Mouse (Mus musculus) heart, postnatal 14 days (tissue): ENCODE measurements around the gene Rin2. TPM values are rescaled to one million over a fixed set of nuclear protein-coding genes. Genes with fewer than 3 reads are reported as not detected.
A peak's percentile ranks its signal among the peaks of the same experiment; 100 is the strongest.

Experiments used
- DNase-seq, 2 experiments: peaks; one replicate each; pipeline ENCODE4 v3.0.0; 2021 to 2022
- intact Hi-C: fragments of 180-260 bp; cut with DNase I; formaldehyde crosslinking; loops from one replicate; pipeline ENCODE4 v1.15.1; 2025
- total RNA-seq, 2 experiments: library from RNA; stranded (reverse); gene quantifications; 2 replicates each; pipeline ENCODE4 v1.2.3; 2021

Rin2 gene
- total RNA-seq, 2 experiments from 2014 or later: 18.3 to 22.6 TPM

DNA sequence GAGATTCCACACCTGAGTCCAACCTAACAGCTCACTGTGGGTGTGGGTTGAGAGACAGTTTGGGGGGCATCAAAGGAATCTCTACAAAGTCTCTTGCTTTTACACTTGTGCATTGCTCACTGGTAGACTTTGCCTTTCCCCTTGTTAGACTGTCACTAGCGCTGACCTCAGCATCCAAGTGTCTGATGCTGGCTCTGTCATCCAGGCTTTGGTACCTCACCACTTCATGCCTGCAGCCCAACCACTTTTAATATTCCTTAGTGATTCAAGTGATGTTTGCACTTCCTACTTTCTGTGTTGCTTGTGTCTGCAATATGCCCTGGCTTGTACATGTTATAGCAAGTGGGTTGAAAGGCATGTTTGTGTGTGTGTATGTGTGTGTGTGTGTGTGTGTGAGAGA is 109.9 kb downstream of the Rin2 start:
- intact Hi-C loops: loop anchor here (5.0 kb wide), 1 partner anchor 33 kb away; no protein-coding TSS in a partner anchor

DNA sequence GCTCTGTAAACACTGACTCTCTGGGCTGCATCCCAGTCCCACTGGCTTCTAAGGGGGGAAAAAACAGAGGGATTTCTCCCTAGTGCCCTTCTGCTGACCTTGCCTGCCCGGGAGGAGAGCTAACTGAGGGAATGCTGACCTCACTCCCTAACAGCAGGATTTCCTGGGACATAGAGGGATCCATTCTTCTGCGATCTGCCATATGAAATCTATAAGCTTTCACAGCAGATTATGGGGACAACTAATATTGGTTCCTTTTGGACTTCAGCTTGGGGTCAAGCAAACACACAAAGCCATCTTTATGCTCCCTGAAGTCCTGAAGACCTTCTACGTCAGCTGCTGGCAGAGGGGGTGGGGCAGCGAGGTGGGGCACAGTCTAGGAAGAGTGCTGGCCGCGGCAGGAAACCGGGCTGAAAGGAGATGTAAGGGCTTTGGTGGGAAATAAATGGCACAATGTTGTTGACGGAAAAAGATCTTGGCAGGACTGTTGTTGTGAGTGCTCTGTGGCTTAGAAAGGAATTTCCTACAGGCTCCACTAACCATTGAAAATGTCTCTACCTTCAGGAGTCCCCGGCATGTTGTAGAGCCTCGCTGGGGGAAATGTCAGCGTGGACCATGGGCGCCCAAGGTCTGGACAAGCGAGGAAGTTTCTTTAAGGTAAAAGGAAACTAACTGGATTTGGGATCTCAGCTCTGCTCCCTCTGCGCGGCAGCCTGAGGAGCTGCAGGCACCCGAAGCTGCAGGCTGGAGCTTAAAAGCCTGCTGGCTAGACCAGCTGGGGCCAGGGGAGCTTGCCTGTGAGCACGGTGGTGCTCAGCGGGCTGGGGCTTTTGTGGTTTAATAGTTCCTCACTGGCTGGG is 111.0 kb downstream of the Rin2 start:
- peak; percentile 48 to 62 for DNase-seq
- intact Hi-C loops: loop anchor here (5.0 kb wide), 1 partner anchor 34 kb away; no protein-coding TSS in a partner anchor

More for the DNA sequence above, 109.9 kb downstream of the Rin2 start:
- DNase-seq: peak in 1 of 2 experiments; percentile 23

DNA sequence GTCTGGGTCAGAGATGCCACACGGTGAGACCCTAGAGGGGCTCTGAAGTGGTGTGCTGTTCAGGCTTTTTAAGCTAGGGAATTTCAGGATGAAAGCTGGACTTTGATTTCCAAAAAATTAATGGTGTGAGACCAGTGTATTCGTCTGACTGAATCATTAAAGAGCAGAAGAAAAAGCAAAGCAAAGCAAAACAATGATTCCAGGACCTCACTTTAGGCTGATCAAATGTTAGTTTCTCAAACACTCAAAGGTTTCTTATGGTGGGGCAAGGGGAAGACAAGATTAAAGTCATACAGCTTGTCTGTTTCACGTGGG is 111.6 kb downstream of the Rin2 start:
- DNase-seq: no peak
- intact Hi-C loops: loop anchor here (5.0 kb wide), 1 partner anchor 34 kb away; no protein-coding TSS in a partner anchor

DNA sequence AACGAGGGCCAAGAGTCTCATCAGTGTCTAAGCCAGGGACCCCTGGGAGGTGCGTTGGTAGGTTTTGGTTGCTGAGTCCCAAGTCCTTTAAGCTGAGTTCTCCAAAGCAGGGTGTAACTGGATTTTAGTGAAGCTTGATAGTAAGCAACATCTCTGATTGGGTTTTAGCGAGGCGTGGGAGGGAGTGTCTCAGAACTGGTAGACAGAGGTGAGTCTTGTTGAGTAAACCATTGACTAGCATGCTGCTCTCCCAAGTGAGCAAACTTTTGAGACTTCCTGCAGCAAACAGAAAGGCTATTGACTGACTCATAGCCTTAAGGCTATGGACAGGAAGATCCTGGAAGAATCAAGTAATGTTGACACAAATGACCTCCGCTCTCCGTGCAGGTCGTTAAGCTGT is 112.5 kb downstream of the Rin2 start:
- intact Hi-C loops: loop anchor here (5.0 kb wide), 1 partner anchor 35 kb away; no protein-coding TSS in a partner anchor

DNA sequence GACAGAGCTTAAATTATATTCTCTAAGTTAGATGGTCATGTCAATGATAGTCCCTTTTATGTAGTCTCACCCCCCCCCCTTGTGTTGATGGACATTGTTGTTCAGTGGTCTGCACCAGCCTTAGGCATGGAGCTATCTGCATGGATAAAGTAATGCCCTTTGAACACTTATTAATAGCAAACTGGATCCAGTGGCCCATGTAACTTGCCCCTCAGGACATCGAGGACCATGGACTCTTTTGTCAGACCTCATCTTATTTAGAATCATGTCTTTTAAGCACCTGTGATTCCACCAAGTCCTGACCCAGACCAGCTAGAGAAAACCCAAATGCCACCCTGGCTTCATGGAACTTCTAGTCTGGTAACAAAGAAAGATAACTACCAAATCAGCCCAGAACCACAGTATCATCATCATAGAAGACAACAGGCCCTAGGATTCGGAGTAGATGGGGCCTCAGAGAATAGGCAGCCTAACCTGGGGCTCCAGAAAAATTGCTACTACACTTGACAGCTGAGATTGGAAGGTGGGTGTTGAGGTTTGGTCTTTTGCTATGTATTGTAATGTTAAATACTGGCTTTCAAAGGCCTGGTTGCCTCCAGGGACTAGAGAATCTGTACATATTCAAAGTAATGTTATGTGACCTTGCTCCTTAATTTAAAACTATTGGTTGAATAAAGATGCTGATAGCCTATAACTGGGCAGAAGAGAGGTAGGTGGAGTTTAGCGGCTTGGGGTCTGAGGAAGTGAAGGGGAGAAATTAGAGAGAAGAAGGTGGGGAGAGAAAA is 113.7 kb downstream of the Rin2 start:
- no peak for DNase-seq
- intact Hi-C loops: loop anchor here (5.0 kb wide), 1 partner anchor 36 kb away; no protein-coding TSS in a partner anchor

More for the DNA sequence above, 112.5 kb downstream of the Rin2 start:
- DNase-seq: no peak

DNA sequence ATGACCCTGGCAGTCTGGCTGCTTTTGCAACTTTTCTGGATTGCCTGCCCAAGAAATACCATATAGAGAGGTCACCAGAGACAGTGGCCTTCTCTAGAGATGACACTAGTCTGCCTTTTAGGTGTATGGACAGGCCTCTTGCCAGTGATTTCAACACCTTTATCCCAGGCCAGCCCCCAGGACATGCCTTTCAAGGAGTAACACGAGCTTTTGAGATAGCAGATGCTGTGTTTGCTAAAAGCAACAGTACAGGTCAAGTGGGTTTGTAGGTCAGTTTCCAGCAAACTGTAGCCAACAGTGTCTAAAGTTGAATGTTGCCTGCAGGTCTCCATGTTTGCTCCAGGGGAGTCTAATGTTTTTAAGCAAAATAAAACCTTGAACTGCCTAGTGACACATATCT is 118.7 kb downstream of the Rin2 start:
- intact Hi-C loops: loop anchor here (1.0 to 2.0 kb wide), 2 partner anchors 87 to 94 kb away; no protein-coding TSS in a partner anchor
- DNase-seq: no peak

DNA sequence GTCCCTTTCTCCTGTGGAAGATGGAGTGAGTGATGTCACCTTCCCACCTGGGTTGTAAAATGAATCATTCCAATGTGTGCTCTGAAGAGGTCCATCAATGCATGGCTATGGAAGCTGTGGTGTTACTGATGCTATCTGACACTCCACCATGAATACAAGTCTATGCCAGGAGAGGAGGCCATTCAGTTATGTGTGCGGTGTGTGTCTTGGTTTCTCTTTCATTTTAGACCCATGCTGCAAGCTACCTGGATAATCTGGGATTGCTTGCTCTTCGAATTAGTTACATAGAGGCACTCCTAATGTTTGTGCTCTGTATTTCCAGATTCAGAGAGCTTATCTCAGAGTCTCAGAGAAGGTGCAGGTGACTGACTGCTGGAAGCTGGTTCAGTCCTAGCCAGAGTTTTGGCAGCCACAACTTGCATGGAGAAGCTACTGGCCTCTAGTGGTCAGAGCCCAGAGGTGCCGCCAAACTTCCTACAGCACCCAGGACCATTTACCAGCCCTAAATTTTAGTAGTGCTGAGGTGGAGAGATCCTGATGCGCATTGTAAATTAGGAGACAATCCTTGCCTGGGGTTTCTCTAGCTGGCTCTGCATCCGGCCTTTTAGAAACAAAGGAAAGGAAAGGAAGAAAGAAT is 119.4 kb downstream of the Rin2 start:
- intact Hi-C loops: loop anchor here (1.0 to 2.0 kb wide), 2 partner anchors 86 to 95 kb away; no protein-coding TSS in a partner anchor
- DNase-seq: peak; percentile 66 to 78

DNA sequence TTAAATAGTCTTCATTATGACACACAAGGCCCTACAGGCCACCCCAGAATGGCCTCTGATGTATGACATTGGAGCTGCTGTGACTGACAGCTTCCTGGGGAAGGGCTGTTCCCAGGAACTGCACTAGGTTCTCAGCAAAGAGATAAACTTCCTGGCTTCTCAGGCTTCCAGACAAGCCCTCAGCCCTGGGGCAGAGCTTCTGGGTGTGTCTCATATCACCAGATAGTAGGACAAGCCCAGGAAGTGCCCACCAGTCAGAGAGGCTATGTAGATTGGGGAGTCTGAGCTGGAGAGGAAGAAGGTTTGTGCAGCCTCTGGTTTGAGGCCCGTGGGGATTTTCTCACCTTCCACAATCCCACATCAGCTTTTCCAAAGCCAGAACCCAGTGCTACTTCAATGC is 122.8 kb downstream of the Rin2 start:
- intact Hi-C loops: no loop called here

DNA sequence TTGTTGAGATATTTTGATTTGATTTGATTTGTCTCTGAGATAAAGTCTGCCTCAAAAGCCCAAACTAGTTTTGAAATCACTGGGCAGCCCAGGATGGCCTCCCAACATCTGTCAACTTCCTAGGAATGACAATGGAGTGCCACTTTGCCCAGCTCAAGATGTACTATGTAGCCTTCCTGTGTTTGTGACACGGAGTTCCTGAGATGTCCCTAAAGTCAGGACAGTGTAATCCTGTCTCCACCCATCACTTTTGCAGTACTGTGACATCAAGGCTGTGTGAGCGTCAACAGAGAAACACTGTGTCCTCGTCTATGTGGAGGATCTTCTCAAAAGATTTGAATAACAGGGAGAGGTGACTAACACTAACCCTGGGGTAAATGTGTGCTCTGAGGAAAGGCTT is 123.9 kb downstream of the Rin2 start:
- intact Hi-C loops: no loop called here

More for the DNA sequence above, 122.8 kb downstream of the Rin2 start:
- no peak for DNase-seq

DNA sequence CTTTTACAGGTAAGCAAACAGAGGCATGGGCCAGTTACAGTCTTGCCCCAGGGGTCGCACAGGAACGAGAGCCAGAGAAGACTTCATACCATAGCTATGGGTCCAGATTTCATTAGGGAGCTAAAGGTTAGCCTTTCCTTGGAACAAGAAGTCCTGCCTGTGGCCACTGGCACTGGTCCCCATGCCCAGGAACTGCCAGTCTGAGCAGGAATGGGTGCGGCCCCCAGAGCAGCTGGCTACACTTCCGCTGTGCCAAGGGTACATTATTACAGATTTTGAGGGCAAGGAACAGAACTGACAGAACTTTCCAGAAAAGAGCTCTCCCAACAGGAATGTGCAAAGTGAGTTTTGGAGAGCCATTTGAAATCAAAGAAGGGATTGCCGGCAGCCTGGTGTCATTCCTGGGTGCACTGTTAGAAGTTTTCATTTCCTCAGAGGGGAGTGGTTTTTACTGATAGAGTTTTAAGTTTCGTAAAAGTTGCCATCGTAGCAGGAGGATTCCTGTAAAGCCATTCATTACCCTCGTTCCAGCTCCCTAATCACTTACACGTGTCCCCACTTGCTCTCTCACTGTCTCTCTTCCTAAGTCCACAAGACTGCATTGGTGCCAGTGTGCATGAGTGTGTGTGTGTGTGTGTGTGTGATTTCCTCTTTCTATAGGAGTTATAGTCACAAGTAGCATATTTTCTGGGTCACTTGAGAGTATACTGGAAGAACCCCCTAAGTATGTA is 126.5 kb downstream of the Rin2 start:
- DNase-seq: no peak
- intact Hi-C loops: no loop called here

More for the DNA sequence above, 123.9 kb downstream of the Rin2 start:
- no peak for DNase-seq

DNA sequence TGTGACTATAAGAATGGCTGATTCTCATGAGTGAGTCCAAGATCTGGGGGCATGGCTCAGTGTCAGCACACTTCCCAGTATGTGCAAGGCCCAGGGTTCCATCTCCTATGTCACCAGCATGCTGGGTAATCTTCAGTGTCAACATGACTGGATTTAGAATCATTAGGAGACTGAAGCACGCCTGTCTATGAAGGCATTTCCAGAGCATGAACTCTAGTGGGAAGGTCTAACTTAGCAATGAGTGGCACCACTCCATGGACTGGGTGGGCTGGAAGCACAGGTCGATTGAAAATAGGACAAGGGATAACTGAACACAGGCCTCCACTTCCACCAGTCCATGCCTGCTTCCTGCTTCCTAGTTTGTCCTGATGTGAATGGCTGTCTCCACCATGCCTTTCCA is 127.6 kb downstream of the Rin2 start:
- intact Hi-C loops: no loop called here
- no peak for DNase-seq

DNA sequence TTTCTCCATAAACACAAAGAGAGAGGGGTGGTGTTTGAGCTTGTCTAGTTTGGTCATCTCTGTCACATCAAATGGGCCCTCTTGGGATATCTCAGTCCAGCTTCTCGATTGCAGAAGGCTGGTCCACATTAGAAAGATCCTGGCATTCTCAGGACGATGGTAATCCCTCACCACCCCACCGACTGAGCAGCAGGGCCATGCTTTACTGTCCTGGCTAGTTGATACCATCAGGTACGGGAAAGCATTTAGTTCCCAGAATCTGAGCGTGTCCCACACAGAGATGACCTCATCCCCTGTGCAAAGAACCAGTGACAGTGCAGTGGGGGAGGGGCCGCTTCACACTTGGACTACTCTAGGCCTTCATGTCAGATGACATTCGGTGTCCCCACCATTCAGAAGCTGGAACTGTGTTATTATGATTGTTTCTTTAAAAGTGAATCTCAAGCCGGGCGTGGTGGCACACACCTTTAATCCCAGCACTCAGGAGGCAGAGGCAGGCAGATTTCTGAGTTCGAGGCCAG is 128.9 kb downstream of the Rin2 start:
- intact Hi-C loops: no loop called here
- no peak for DNase-seq

DNA sequence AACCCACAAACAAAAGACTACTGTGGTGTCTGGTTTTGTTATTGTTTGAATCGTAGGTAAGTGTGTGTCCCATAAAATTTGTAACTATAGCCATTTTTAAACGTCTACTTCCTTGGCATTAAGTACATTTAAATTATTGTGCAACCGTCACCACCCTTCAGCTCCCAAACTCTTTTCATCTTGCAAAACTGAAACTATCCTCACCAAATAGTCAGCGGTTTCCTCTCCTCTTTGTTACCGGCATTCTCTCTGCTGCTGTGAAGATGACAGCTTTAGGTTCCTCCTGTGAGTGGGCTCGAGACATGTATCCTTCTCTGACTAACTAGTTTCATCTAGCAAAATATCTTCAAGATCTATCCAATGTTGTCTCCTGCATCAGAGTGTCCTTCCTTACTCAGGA is 129.5 kb downstream of the Rin2 start:
- intact Hi-C loops: no loop called here
- no peak for DNase-seq

DNA sequence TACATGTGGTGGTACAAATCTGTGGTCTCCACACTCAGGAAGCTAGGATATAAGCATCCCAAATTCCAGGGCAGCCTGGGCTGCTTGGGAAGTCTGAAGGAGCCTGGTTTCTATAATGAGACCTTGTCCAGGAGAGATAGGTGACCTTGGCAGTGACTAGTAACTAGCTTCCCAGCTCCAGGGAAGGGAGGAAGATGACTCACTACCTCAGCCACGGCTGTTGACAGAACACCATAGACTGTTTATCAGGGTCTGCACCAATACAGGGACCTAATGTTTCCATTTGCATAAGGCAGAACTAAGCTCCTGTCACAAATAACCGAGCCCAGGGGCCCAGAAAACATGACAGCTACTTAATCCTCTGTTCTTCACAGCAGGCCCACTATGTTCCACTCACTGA is 132.3 kb downstream of the Rin2 start:
- intact Hi-C loops: no loop called here
- DNase-seq: no peak

DNA sequence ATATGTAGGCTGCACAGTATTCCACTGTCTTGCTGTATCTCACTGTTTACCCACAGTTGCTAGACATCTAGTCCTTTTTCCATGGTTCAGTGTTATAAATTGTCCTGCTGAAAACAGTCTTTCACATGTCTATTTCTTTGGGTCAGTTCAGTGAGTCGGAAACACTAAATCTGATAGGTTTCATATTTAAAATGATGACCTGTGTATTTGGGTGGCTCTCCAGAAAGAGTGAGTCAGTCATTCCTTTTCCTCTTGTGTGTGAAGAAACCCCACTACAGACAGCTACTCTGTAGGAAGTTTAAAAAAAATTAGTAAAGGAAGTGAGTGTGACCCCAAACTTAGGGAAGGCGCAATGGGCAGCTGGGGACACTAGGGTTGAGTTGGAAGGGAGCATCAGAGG is 133.2 kb downstream of the Rin2 start:
- DNase-seq: no peak
- intact Hi-C loops: no loop called here

DNA sequence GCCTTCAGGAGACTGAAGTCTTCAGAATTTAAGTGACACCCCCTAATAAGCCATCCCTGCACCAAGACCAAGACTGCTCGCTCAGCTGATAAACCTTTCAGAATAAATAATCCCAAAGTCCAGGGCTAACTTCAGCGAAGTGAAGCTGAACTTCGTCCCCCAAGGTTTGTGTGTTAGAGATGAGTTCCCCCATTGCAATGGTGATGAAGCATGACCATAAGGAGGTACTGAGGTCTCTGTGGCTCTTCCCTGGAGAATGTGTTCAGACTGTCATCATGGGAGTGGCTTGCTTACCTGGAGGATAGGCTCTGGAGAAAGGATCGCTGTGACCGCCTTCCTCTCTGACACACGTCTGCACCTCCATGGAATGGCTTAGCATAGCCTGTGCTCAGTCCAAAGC is 133.7 kb downstream of the Rin2 start:
- intact Hi-C loops: no loop called here
- no peak for DNase-seq

DNA sequence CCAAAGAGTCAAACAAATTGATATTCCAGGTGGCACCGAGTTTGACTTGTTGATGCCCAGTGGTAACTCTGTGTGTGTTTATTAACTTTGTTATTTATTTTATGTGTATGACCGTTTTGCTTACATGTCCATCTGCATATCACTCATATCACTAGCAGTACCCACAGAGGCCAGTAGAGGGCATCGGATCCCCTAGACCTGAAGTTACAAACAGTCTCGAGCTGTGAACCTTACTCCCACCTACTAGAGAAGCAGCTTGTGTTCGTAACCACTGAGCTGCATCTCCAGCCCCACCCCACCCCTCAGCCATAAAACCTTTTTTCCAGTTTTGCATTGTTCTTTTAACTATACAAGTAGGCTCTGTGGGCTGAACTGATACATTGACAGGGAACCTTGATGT is 135.7 kb downstream of the Rin2 start:
- intact Hi-C loops: no loop called here
- no peak for DNase-seq

DNA sequence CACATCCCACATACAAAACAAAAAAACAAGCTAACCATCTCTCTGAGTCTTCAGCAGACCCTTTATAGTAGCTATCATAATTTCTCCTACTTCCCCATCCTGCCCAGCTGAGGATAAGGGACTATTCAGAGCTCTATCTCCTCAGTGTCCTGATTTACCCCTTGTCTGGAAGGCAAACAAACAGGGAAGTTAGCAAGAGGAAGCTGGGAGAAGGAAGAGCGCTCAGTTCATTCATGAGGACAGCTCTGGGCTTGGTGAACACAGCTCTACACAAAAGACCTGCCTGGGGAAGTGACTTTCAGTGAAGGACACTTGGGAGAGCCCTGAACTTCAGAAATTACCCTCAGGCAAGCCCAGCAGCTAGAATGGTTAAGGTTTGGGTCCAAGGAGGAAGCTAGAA is 137.8 kb downstream of the Rin2 start:
- intact Hi-C loops: no loop called here
- DNase-seq: no peak

DNA sequence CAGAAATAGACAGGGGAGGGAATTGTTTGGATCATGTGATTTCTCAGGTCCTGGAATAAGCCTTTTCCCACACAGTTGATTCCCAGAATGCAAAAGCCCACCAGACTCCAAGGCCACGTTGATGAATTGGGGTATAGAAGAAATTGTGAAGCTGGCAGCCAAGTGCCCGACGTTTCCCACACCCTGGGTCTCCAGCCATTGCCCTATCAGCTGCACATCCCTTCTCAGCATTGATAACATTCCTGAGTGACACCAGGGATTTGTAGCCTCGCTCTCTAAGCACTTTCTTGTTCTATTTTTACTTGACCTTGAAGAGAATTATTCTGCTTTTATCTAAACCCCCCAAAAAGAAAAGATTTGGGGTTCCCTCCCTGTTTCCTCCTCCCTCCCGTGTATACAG is 142.2 kb downstream of the Rin2 start:
- DNase-seq: no peak
- intact Hi-C loops: no loop called here
